Mouse (Mus musculus): ENCODE measurements at regions not wholly inside any gene's neighbourhood (a gene's known extent, or its start where the extent isn't known, plus 50 kb on each side); places are given as distances from the start of the nearest gene placed in this dataset.

DNA sequence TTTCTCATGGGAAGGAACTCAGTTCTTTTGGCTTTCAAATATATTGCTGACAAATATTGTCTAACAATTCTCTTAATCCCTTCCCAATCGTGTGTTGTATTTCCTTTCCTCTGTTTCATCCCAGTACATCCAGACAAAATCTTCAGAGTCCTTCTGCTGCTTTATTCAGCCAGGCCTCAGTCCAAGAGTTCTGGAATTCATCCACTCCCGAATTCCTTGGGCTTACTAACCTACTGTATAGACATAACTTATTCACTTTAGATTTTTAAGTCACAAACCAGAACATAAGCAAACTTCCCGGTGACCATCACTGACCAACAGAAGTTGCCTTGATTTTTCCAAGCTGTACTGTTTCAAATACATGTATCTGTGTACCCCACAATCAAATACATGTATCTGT is 90.9 kb upstream of the Kitl start:
- ATAC-seq (ENCODE audit: insufficient number of reproducible peaks, insufficient read depth, low FRiP score, low TSS enrichment, low read depth) = no peak
- Histone ChIP-seq H3K4me3 (no peak overlapping the region), H3K27ac (no peak overlapping the region), H3K9ac (no peak overlapping the region), H3K36me3 (no peaks in the 10 kb centered on the region), H3K27me3 (no peaks in the 10 kb centered on the region), H3K4me1 (peaks cover 11% of the 10 kb centered on the region), H3K9me3 (no peaks in the 10 kb centered on the region), H3K4me2 (no peak overlapping the region)
- WGBS = 73% methylated on average over 3 of the region's 3 CpGs

DNA sequence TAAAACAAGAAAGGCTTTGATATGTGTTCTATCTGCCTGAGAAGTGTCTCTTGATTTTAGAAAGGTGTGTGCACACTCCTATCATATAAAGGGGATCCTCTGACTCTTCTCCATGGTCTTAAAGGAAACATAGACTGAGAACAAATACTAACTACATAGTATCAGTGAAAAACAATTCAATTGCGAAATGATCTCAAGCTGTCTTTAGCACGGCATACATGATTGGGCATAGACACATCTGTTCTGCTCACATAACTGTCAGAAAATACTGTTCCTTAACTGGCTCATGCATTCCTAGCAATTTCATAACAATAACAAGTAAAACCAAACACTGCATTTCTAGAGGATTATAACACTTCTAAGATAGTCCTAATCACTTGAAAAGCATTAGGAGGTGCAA is 95.5 kb upstream of the Kitl start:
- Histone ChIP-seq H3K4me1 (peaks cover 11% of the 10 kb centered on the region), H3K4me2 (no peak overlapping the region), H3K27ac (no peak overlapping the region), H3K9me3 (no peaks in the 10 kb centered on the region), H3K36me3 (no peaks in the 10 kb centered on the region), H3K9ac (no peak overlapping the region), H3K4me3 (no peak overlapping the region), H3K27me3 (no peaks in the 10 kb centered on the region)
- no peak for ATAC-seq (ENCODE audit: insufficient number of reproducible peaks, insufficient read depth, low FRiP score, low TSS enrichment, low read depth)
- 58% methylated on average over 2 of the region's 2 CpGs for WGBS

DNA sequence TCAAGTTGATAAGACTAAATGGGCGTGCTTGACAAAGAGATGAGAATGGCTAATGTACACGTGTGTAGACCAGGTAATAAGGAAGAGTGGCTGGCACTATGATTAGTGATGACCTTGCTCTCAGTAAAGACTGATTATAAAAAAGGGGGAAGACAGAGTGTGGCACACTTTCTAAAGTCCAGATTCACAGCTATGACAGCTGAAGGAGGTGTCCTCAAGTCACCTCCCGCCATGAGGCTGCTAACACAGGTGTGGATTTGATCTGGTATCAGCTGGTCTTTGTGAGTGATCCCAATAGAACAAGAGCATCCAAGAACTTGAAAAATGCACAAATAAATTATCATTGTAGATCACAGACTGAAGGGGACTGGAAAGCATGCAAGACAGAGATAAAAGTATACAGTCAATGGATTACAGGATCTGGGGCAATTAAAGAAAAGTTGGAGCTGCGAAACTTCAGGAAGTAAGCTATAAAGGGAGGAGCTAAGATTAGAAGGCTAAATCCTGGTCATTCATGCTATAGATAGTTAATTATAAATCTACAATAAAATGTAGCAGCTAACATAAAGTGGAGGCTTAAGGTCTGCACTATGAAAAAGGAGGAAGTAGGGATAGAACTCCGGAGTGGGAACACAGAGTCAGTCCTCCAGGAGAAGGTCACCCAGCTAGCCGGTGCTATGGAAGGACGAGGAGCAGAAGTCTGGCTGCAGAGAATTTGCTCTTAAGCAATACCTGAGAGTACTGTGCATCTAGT is 96.7 kb upstream of the Kitl start:
- no peaks in the 10 kb centered on the region for H3K36me3 ChIP-seq
- 91% methylated on average over 7 of the region's 7 CpGs for WGBS
- H3K9ac ChIP-seq = no peak overlapping the region
- H3K9me3 ChIP-seq = no peaks in the 10 kb centered on the region
- no peak overlapping the region for H3K4me3 ChIP-seq
- H3K27ac ChIP-seq = no peak overlapping the region
- H3K4me1 ChIP-seq = peaks cover 11% of the 10 kb centered on the region
- no peaks in the 10 kb centered on the region for H3K27me3 ChIP-seq
- H3K4me2 ChIP-seq = no peak overlapping the region
- no peak for ATAC-seq (ENCODE audit: insufficient number of reproducible peaks, insufficient read depth, low FRiP score, low TSS enrichment, low read depth)

DNA sequence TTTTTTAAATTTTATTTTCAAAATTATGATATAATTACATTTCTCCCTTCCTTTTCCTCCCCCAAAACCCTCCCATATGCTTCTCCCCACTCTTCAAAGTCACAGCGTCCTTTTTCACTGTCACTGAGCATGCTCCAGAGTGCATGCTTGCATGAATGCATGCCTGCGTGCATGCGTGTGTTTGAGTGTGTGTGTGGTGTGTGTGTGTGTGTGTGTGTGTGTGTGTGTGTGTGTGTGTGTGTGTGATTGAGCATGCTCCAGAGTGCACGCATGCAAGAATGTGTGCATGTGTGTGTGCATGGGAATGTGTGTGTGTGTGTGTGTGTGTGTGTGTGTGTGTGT is 101.6 kb upstream of the Kitl start:
- H3K27ac ChIP-seq = no peak overlapping the region
- ATAC-seq (ENCODE audit: insufficient number of reproducible peaks, insufficient read depth, low FRiP score, low TSS enrichment, low read depth) = no peak
- H3K9ac ChIP-seq = no peak overlapping the region
- no peaks in the 10 kb centered on the region for H3K9me3 ChIP-seq
- H3K4me1 ChIP-seq = no peaks in the 10 kb centered on the region
- peak overlapping the region; percentile 41 for H3K4me3 ChIP-seq
- 54% methylated on average over 4 of the region's 4 CpGs for WGBS
- H3K4me2 ChIP-seq = peak overlapping the region; percentile 59
- H3K27me3 ChIP-seq = no peaks in the 10 kb centered on the region
- H3K36me3 ChIP-seq = no peaks in the 10 kb centered on the region

DNA sequence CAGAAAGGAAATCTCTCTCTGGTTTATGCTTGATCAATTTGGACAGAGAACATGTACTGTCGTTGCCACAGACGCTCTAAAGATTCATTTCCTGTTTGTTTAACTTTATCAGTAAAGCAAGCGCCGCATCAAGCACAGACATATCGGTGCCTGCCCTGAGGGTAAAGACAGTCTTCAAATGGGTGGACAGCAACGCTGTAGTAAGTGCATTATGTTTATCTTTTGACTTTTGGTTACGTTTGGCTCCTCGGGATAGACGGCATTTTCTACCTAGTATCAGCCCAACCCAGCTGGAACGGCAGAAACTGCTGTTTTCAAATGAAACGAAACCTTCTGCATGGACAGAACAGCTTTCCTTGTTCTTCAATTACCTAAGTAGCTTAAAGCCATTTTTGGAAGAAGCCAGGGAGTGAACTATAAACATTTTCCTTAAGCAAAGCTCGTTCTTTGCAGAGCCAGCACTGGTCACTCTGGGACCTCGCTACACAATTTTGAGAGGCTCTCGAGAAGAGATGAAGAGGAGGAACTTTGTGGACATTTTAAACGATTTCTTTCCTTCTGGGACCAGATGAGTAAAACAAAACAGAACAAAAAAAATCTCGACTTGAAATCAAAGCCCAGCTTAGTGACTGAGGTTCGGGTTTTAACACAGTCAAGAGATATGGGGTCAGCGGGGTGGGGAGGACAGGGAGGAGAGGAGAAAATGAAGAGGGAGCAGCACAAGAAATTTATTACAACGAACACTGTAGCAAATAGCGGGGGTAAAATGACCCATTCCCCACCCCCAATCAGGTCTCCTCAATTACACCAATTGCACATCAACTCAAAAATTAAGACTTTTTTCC is 102.2 kb upstream of the Kitl start:
- Histone ChIP-seq H3K27me3 (no peaks in the 10 kb centered on the region), H3K4me1 (no peaks in the 10 kb centered on the region), H3K4me3 (peak overlapping the region; percentile 41), H3K9me3 (no peaks in the 10 kb centered on the region), H3K27ac (no peak overlapping the region), H3K9ac (peak overlapping the region; percentile 63), H3K36me3 (no peaks in the 10 kb centered on the region), H3K4me2 (peak overlapping the region; percentile 59)
- 12% methylated on average over 20 of the region's 20 CpGs for WGBS
- no peak for ATAC-seq (ENCODE audit: insufficient number of reproducible peaks, insufficient read depth, low FRiP score, low TSS enrichment, low read depth)

DNA sequence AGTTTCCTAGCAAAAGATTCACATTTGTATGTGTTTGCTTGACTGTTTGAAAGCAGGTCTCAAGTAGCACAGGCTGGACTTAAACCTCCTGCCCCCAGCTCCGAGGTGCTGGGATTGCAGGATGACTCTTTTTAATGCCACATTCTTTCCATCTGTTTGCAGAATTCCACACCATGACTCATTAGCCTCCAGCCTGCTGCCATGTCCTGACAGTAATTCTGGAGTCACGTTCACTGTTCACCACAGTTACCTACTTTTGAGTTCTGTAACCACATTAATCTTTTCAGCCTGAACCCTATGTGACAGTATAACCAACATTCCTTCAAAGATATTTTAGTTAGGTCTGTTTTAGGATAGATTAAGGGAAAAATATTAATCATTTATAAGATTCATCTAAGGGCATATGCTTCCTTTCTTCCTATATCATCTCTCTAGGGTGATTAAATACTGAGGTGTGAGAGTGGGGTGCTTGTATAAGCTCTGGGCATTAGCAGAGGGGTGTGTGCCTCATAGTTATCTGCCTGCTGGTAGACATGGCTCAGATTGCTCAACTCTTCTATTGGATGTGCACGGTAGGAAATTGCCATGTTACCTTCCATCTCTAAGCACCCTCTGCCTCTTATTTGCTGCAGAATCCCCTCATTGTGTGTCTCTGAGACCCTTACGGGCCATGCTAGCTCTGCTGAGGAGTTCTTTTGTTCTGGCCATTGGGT is 105.3 kb upstream of the Kitl start:
- H3K4me3 ChIP-seq = no peak overlapping the region
- no peak overlapping the region for H3K9ac ChIP-seq
- no peak for ATAC-seq (ENCODE audit: insufficient number of reproducible peaks, insufficient read depth, low FRiP score, low TSS enrichment, low read depth)
- 61% methylated on average over 4 of the region's 4 CpGs for WGBS
- no peak overlapping the region for H3K27ac ChIP-seq
- no peaks in the 10 kb centered on the region for H3K9me3 ChIP-seq
- H3K27me3 ChIP-seq = no peaks in the 10 kb centered on the region
- no peak overlapping the region for H3K4me2 ChIP-seq
- no peaks in the 10 kb centered on the region for H3K36me3 ChIP-seq
- H3K4me1 ChIP-seq = peaks cover 7% of the 10 kb centered on the region; the same call in 1 of the 2 replicates

DNA sequence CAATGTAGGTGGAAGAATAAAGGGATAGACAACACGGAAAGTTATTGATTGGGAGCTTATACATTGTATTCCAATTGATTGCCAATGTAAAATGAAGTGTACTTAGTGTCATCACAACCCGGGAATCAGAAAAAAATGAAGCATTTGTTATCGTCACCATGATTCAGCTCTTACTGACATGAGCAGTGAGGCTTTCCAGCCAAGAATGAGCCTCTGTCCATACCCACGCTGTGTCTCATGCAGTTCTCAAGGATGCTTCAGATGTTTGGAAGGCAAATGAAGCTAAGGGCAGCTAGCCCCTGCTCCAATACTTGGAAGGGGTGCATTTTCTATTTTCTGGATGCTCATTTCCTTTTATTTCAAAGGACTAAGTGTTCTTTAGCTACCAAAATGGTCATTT is 107.4 kb upstream of the Kitl start:
- Histone ChIP-seq H3K9me3 (no peaks in the 10 kb centered on the region), H3K36me3 (no peaks in the 10 kb centered on the region), H3K27ac (no peak overlapping the region), H3K27me3 (no peaks in the 10 kb centered on the region), H3K4me3 (no peak overlapping the region), H3K4me1 (peaks cover 8% of the 10 kb centered on the region; the same call in 1 of the 2 replicates), H3K4me2 (no peak overlapping the region), H3K9ac (no peak overlapping the region)
- 83% methylated on average over 4 of the region's 4 CpGs for WGBS
- no peak for ATAC-seq (ENCODE audit: insufficient number of reproducible peaks, insufficient read depth, low FRiP score, low TSS enrichment, low read depth)

DNA sequence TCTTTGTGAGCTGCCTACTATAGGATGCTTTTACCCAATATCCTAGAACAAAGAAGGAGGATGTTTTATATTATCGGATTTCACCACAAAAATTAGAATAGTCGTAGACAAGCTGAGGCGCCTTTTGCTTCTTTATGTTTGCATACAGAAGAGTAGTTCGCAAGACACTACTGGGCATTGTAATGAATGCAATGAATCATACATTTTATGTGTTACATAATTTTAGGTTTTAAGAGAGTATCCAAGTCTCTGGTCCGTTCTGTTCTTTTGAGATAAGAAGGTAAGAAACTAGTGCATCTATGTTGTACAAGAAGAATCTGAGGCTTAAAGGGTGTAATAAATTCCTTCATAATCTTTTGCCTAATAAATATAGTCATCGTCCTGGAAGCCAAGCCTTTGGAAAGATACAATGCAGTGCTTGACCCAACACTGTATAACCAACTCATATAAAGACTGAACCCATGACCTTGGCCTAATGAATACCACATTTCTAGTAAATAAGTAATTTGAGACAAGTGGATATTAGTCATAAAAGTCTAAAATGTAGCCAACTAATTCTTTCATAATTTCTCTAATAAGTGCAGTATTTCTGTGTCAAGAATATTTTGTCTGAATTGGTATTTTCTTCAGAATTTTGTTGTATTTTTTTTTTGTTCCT is 108.5 kb upstream of the Kitl start:
- Histone ChIP-seq H3K4me3 (no peak overlapping the region), H3K4me1 (peaks cover 8% of the 10 kb centered on the region; the same call in 1 of the 2 replicates), H3K9ac (no peak overlapping the region), H3K27me3 (no peaks in the 10 kb centered on the region), H3K27ac (no peak overlapping the region), H3K36me3 (no peaks in the 10 kb centered on the region), H3K4me2 (no peak overlapping the region), H3K9me3 (no peaks in the 10 kb centered on the region)
- no peak for ATAC-seq (ENCODE audit: insufficient number of reproducible peaks, insufficient read depth, low FRiP score, low TSS enrichment, low read depth)
- WGBS = 70% methylated on average over 6 of the region's 6 CpGs

DNA sequence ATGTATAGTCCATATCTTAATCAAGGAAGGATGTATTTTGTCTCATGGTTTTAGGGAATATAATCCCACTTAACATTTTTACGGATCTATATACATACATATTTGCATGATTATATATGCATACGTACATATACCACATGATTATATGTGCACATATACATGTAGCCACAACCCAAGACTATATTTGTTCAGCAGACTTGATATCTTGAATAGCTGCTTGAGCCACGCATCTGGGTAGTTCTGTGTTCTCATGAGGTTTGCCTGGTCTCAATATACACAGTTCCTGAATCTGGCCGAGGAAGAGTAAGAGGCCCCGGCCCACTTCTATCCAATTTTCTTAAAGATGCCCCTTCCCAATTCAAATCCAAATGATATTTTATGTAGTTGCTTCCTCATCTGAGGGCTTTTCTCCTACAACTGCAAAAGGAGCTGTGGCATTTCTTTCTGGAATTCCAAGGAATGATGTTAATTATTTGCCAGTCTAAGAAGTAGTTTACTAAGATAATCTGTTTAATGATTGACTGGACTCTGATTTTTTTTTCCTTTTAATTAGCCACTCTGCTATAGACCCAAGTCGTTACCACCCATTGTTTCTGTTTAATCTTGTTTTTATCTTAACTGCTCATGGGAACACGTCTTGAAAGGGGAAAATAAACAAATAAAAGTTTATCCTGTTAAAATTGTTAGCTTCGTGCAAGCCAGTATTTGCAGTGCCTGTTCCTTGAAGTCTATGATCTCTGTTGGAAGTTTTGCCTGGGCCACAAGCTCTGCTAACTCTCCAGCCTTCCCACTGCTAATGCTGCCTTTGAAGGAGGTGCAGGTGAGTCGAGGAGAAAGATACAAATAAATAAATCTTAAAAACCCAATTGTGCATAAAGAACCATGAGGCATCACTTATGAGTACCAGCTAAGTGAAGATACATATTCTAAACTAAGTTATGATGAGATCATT is 112.9 kb upstream of the Kitl start:
- H3K9ac ChIP-seq = no peak overlapping the region
- no peak overlapping the region for H3K4me3 ChIP-seq
- H3K27ac ChIP-seq = no peak overlapping the region
- no peaks in the 10 kb centered on the region for H3K9me3 ChIP-seq
- no peak overlapping the region for H3K4me2 ChIP-seq
- H3K27me3 ChIP-seq = no peaks in the 10 kb centered on the region
- peaks cover 8% of the 10 kb centered on the region; the same call in 1 of the 2 replicates for H3K4me1 ChIP-seq
- no peaks in the 10 kb centered on the region for H3K36me3 ChIP-seq
- ATAC-seq (ENCODE audit: insufficient number of reproducible peaks, insufficient read depth, low FRiP score, low TSS enrichment, low read depth) = no peak
- WGBS = 72% methylated on average over 9 of the region's 9 CpGs

DNA sequence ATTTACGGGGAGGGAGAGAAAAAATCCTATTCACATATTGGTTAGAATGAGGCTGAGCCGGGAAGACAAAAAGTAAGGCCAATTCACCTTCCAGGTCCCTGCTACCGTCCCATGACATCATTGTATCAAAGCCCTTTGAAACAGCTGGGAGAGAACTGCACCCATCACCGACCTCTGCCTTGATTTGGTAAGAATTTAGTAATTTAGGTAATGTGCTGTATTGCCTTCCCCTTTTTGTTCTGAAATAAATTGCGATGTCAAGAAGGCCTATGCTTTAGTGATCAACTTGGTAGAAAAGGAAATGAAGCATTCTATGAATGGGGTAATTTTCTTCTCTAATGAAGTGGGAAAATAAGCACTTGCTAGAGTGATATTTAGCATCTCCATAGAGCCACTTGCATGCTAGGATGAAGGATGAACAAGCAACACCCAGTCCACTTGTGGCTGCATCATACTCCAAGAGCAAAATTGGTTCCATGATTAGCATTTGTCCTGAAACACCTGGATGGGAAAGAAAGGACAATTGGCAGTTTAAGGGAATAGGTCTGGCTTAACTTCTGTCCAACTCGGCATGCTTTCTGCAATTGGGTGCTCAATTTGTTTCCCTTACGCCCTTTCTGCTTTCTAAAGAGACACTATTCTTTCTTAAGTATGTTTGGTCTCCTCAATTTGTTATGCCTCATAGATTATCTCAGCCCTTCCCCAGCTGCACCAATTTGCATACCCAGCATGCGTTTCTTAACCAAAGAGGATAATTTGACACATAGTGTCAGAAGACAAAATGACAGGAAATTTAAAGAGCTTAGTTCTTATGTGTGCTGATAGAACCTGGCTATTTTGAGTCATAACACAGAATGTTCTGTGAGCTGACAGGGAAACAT is 114.2 kb upstream of the Kitl start:
- Histone ChIP-seq H3K9ac (no peak overlapping the region), H3K4me1 (peaks cover 8% of the 10 kb centered on the region; the same call in 1 of the 2 replicates), H3K27me3 (no peaks in the 10 kb centered on the region), H3K4me3 (no peak overlapping the region), H3K9me3 (no peaks in the 10 kb centered on the region), H3K4me2 (no peak overlapping the region), H3K36me3 (no peaks in the 10 kb centered on the region), H3K27ac (no peak overlapping the region)
- ATAC-seq (ENCODE audit: insufficient number of reproducible peaks, insufficient read depth, low FRiP score, low TSS enrichment, low read depth) = no peak
- 75% methylated on average over 8 of the region's 8 CpGs for WGBS

Measured in embryonic facial prominence, embryonic 13.5 days (tissue).